Mouse (Mus musculus) limb, embryonic 12.5 days (tissue): ENCODE measurements around the gene Tpd52l1. TPM values are rescaled to one million over a fixed set of nuclear protein-coding genes. Genes with fewer than 3 reads are reported as not detected.

Experiments used
- ATAC-seq: fragments of 200-750 bp; cut with Nextera tagmentation; 2 replicates; pipeline ENCODE4 v1.8.0; 2017; ENCODE audit warnings: low read depth, moderate TSS enrichment; ENCODE audit not compliant: insufficient number of reproducible peaks, insufficient read depth, low FRiP score, low TSS enrichment
- H3K27ac ChIP-seq: fragments of 300-500 bp; sonication (generic); 2 replicates; pipeline ENCODE4 v1.5.1; 2016; ENCODE audit warnings: mild to moderate bottlenecking, moderate library complexity
- H3K27me3 ChIP-seq: fragments of 300-500 bp; sonication (generic); 2 replicates; pipeline ENCODE4 v1.6.1; 2016; ENCODE audit warnings: mild to moderate bottlenecking, moderate library complexity
- H3K36me3 ChIP-seq: fragments of 300-500 bp; sonication (generic); 2 replicates; pipeline ENCODE4 v1.6.1; 2016; ENCODE audit warnings: mild to moderate bottlenecking, moderate library complexity
- H3K4me1 ChIP-seq: fragments of 300-500 bp; sonication (generic); replicated peaks from 2 replicates; pipeline ENCODE4 v1.6.1; 2016
- H3K4me2 ChIP-seq: fragments of 300-500 bp; sonication (generic); 2 replicates; pipeline ENCODE4 v1.6.1; 2016; ENCODE audit warnings: mild to moderate bottlenecking, moderate library complexity
- H3K4me3 ChIP-seq: fragments of 300-500 bp; sonication (generic); replicated peaks from 2 replicates; pipeline ENCODE4 v1.5.1; 2016; ENCODE audit warnings: mild to moderate bottlenecking
- H3K9ac ChIP-seq: fragments of 300-500 bp; sonication (generic); replicated peaks from 2 replicates; pipeline ENCODE4 v1.6.1; 2016; ENCODE audit warnings: mild to moderate bottlenecking, moderate library complexity
- H3K9me3 ChIP-seq: fragments of 300-500 bp; sonication (generic); 2 replicates; pipeline ENCODE4 v1.6.1; 2016; ENCODE audit warnings: mild to moderate bottlenecking, moderate library complexity
- WGBS: fragments of 180-500 bp; shearing (Covaris S2); methylation state at CpG from one replicate; pipeline ENCODE4 v1.1.7; 2016; 5-methylcytosine and 5-hydroxymethylcytosine counted together
- polyA plus RNA-seq: library from polyadenylated mRNA; unstranded; fragments of >200 nt; fragmentation: Nextera tagmentation; extraction: Ambion mirVana; gene quantifications from 2 replicates; pipeline ENCODE4 v1.2.1, GENCODE M21; 2016

Tpd52l1 gene
- polyA plus RNA-seq = 40.9 and 41.2 TPM in 2 replicates

DNA sequence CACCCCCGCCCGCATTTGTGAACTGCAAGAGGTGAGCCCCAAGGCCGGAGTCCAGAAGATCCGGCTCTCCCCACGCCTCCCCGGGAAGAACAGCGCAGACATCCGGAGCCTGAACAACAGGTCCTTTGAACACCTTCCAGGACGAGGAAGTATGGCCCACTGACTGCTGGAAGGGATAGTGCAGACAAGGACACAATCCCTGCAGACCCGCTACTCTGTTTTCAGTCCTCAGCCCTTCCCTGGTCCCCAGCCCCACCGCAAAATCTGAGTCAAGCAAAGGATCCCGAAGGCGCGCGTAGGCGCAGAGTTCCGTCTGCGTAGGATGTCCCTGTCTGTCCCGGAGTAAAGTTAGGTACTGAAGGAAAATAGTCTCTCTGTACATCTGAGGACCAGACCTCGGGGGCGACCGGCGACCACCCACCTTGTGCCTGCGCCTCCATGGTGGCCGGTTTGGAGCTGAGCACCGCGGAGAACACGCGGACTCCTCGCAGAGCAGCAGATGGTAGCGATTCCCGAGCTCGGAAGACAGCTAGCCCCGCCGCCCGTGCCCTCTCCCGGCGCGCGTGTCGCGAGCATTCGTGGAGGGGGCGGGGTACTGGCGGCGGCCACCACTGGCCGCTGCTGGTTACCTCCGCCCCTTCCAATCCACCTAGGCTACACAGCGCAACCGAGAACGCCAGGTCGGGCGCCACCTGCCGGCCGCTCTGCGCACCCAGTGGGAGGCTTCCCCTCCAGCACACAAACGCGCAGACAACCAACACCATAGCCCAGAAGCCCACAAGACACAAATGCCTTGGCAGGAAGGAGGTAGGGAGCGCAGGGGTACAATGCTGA lies at the start of gene Tpd52l1:
TSS of gene Tpd52l1 (minus strand) at position 668 of the 834 bp plus-strand sequence.
- Histone ChIP-seq H3K4me3 (peak within 1 kb of the TSS; percentile 63), H3K4me2 (peak within 1 kb of the TSS; percentile 77), H3K27ac (0 out of 2 replicates have a peak within 1 kb of the TSS, but pooled peaks have one; percentile 56), H3K4me1 (no peaks in the 10 kb centered on the region), H3K27me3 (no peaks in the 10 kb centered on the region; the same call in 1 of the 2 replicates), H3K36me3 (no peaks in the 10 kb centered on the region), H3K9ac (peak within 1 kb of the TSS; percentile 65), H3K9me3 (no peaks in the 10 kb centered on the region)
- peak; percentile 99 for ATAC-seq
- 1% methylated on average over 59 of the region's 59 CpGs for WGBS

DNA sequence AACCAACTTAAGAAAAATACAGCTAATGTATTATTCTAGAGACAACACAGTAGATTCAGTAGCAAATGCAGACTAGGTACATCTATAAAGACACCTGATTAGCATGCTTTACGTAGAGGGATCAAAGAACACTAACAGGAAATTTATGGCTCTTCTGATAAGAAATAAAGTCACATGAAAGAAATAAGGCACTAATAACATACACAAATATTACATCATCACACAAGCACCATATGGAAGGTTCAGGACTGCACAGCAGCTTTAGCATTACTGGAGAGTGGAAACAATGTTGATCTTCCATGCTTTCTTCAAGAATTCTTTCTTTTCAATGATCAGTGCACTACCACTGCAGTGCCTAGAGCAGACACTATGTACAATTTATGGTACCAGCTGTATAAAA lies 48.5 kb upstream of the Tpd52l1 start:
- H3K36me3 ChIP-seq = peaks cover 13% of the 10 kb centered on the region; the same call in 1 of the 2 replicates
- WGBS = 73% methylated on average over 1 of the region's 1 CpGs
- ATAC-seq = no peak
- H3K9ac ChIP-seq = no peak overlapping the region
- no peak overlapping the region for H3K27ac ChIP-seq
- no peaks in the 10 kb centered on the region for H3K27me3 ChIP-seq
- H3K9me3 ChIP-seq = no peaks in the 10 kb centered on the region
- no peak overlapping the region for H3K4me3 ChIP-seq
- H3K4me1 ChIP-seq = no peaks in the 10 kb centered on the region
- no peak overlapping the region for H3K4me2 ChIP-seq

DNA sequence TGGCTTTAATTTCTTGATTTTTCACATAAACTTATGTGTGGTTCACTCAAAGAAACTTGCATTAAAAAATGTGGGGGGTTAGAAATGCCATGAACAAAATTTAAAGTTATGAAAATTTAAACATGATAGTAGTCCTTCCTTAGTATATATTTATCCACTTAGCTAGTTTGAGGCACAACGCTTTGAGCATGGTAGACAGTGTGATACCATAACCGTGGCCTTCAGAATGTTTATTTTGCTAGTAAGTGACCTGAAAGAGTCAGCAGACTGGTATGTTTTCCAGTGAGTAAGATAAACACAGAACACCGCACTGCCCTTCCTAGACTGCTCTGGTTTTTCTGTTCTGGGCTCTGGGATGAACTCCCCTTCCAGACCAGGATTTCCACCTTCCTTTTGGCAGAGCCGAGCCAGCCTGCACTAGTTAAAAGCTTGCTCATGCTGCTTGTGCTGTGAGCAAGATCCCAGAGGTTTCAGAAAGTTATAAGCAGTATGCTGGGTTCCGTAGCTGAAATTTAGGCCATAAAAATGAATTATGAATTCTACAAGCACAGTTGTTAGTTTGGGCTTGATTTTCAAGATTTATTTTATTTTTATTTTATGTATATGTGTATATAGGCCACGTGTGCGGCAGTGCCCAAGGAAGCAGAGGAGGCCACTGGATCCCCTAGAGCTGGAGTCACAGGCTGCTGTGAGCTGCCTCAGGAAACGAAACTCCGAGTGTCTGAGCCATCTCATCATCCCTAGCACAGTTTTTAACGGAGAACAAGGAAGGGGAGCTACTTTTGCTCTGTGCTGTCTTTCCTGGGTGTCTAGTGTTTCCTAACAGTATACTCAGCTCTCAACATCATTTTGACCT lies 21.5 kb upstream of the Tpd52l1 start:
- Histone ChIP-seq H3K4me2 (no peak overlapping the region), H3K9me3 (no peaks in the 10 kb centered on the region), H3K4me1 (no peaks in the 10 kb centered on the region), H3K4me3 (no peak overlapping the region), H3K36me3 (no peaks in the 10 kb centered on the region), H3K27ac (no peak overlapping the region), H3K9ac (no peak overlapping the region), H3K27me3 (no peaks in the 10 kb centered on the region)
- WGBS = 73% methylated on average over 10 of the region's 10 CpGs
- no peak for ATAC-seq

DNA sequence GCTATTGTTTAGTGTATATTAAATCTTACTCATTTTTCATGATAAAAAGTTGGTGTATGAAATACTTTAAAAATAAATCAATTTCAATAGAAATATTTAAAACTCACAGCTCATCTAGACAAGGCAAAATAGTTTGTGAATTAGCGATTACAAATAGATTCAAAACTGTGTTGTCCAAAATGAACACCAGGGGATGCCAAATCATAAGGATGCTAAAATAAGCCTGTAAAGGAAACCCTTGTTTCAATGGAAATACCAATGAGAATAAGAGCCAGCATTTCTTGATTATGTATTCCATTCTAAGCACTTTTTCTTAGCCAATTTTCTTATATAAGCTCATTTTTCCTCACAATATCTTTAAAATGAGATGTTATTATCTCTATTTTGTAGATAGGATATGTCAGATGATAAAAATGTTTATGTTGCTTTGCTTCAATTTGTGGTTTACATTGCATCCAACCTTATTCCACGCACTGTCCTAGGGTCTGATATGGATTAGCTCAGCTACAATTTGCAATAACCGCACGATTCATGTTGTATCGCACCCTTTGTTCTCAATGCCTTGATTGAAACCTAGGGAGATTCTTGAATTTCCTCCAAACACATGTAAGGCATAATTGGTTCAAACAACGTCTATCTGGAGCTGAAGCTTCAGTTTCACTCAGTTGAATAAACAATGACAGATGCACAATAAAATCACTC lies 20.2 kb upstream of the Tpd52l1 start:
- Histone ChIP-seq H3K4me3 (no peak overlapping the region), H3K9me3 (no peaks in the 10 kb centered on the region), H3K27ac (no peak overlapping the region), H3K9ac (no peak overlapping the region), H3K27me3 (no peaks in the 10 kb centered on the region), H3K4me1 (no peaks in the 10 kb centered on the region), H3K4me2 (no peak overlapping the region), H3K36me3 (no peaks in the 10 kb centered on the region)
- ATAC-seq = no peak
- WGBS = 86% methylated on average over 6 of the region's 6 CpGs

DNA sequence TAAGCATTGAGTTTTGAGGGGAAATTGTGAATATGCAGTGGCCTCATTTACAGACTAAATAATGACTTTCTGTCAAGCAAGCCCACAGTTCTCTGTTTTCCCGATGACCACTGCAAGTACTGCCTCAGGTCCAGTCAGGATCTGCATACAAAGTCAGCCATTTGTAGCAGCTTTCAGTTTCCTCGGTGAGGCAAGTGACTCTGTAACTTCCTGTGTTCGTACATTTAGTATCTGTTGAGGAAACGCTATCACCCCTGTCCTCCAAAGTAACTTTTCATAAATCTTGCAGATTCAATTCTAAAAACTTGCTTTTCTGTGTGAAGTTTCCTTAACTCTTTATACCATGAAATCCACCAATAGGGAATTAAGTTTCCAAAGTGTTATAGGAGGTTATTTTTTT lies 19.7 kb upstream of the Tpd52l1 start:
- Histone ChIP-seq H3K9me3 (no peaks in the 10 kb centered on the region), H3K27ac (no peak overlapping the region), H3K4me3 (no peak overlapping the region), H3K4me1 (no peaks in the 10 kb centered on the region), H3K36me3 (no peaks in the 10 kb centered on the region), H3K27me3 (no peaks in the 10 kb centered on the region), H3K9ac (no peak overlapping the region), H3K4me2 (no peak overlapping the region)
- WGBS = 81% methylated on average over 4 of the region's 4 CpGs
- no peak for ATAC-seq

DNA sequence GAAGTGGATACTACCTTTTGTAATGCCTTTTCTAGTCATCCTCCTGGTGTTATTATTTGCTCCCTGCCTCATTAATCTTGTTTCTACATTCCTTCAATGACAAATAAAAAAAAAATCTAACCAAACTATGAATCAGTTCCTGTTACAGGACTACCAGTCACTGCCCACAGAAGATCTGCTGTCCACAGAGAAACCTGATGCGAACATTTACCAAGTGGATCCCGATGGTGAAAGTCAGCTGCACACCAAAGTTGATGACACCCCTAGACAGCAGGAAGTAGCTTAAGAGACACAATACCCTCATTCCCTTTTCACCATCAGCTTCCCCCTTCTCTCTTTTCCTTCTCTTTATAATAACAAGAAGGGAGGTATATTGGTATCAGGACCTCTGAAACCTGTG lies 17.3 kb upstream of the Tpd52l1 start:
- Histone ChIP-seq H3K36me3 (no peaks in the 10 kb centered on the region), H3K4me3 (no peak overlapping the region), H3K4me2 (no peak overlapping the region), H3K27me3 (no peaks in the 10 kb centered on the region), H3K9me3 (no peaks in the 10 kb centered on the region), H3K4me1 (no peaks in the 10 kb centered on the region), H3K27ac (no peak overlapping the region), H3K9ac (no peak overlapping the region)
- 95% methylated on average over 2 of the region's 2 CpGs for WGBS
- ATAC-seq = no peak

DNA sequence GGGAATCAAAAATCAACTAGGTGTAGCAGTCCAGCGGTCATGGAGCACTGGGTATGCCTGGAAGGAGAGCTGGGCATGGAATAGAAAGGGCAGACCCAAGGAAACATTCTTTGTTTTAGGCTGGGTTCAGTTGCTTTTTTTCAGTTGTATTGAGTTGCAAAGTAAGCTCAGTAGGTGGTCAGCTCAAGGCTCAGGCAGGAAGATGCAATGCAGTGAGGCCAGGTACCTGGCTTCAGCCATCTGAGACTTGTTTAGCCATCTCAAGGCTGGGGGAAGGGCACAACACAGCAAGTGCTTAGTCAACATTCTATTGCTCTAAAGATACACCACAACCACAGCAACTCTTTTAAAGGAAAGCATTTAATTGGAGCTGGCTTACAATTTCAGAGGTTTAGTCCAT lies 11.0 kb upstream of the Tpd52l1 start:
- whole genome bisulfite sequencing = 52% methylated on average over 1 of the region's 1 CpGs
- Histone ChIP-seq H3K9ac (no peak overlapping the region), H3K27me3 (no peaks in the 10 kb centered on the region), H3K27ac (no peak overlapping the region), H3K36me3 (no peaks in the 10 kb centered on the region), H3K4me1 (no peaks in the 10 kb centered on the region), H3K4me2 (no peak overlapping the region), H3K9me3 (no peaks in the 10 kb centered on the region), H3K4me3 (no peak overlapping the region)
- ATAC-seq = no peak

DNA sequence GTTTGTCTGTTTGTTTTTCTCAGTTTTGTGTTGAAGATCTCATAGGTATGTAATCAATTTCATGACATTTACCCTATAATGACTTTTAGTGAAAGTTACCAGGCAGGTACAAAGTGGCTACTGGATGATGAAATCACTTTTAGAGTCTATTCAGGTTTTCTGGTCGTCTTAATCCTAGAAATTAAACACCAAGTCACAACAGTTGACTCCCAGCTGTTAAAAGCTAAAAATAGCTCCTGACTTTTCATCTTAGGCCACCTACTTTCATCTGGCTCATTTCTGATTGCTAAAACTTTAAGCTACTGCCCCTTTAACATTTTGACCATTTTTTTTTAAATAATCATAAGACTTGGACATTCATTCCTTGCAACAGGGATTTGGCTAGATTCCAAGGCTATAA lies 1.3 kb upstream of the Tpd52l1 start:
- Histone ChIP-seq H3K9ac (no peak overlapping the region), H3K27me3 (no peaks in the 10 kb centered on the region; the same call in 1 of the 2 replicates), H3K4me2 (no peak overlapping the region), H3K27ac (no peak overlapping the region), H3K36me3 (no peaks in the 10 kb centered on the region), H3K4me1 (no peaks in the 10 kb centered on the region), H3K4me3 (no peak overlapping the region), H3K9me3 (no peaks in the 10 kb centered on the region)
- WGBS = 50% methylated on average over 1 of the region's 1 CpGs
- no peak for ATAC-seq

DNA sequence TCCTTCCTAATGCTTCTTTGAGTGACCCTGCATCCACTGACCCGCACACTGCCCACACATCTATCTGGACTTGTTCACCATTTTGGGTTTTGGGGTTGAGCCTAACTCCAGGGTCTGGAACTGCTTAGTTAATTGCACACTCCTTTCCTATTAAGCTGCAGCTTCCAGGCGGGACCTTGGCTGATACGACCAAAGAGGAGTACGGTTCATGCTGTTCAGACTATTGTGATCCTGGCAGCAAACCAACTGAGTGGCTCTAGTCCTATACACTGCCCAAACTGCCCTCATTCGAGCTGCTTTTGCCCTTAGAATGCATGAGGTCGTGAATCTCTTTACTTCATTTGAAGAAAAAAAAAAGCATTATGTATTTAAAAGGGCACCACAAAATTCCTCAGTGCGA lies 1.6 kb downstream of the Tpd52l1 start:
- Histone ChIP-seq H3K4me1 (no peaks in the 10 kb centered on the region), H3K27me3 (no peaks in the 10 kb centered on the region; the same call in 1 of the 2 replicates), H3K9me3 (no peaks in the 10 kb centered on the region), H3K4me3 (no peak overlapping the region), H3K4me2 (no peak overlapping the region), H3K27ac (no peak overlapping the region), H3K9ac (no peak overlapping the region), H3K36me3 (no peaks in the 10 kb centered on the region)
- ATAC-seq = no peak
- WGBS = 61% methylated on average over 7 of the region's 7 CpGs

DNA sequence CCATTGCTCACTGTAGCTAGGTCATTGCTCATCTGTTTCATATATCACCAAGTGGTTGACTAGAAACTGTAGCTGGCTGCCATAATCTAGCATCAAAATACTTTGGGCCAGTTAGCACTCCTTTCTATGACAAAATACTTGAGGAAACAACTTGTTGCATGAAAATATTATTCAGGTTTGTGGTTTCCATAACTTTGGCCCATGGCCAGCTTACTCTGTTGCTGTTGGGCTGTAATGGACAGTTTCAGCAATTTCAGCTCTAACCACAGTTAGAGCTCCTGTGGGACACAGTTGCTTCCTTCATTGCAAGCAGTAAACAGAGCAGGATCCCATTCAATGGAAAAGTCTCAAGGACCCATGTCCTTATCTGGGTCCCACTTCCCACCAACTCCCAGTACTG lies 4.3 kb downstream of the Tpd52l1 start:
- no peak for ATAC-seq
- Histone ChIP-seq H3K4me2 (no peak overlapping the region), H3K9ac (no peak overlapping the region), H3K27me3 (no peaks in the 10 kb centered on the region), H3K36me3 (no peaks in the 10 kb centered on the region), H3K4me1 (no peaks in the 10 kb centered on the region), H3K9me3 (no peaks in the 10 kb centered on the region), H3K27ac (no peak overlapping the region), H3K4me3 (no peak overlapping the region)

DNA sequence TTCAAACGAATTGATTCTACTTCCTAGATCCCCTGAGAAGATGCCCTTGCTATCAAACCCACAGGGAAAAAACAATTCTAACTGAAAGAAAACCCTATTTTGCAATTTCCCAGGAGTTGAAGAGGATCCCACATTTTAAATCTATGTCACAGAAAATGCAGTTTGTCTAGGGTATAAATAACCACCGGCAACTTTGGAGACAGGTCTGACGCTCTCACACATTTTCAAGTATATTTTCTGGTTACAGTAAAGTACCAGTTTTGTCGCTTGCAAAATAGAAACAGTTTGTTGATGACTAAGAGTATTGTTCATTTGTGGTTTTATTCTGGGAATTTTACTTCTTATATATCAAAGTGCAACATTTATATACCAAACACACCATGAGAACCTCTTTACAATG lies 9.7 kb downstream of the Tpd52l1 start:
- H3K36me3 ChIP-seq = no peaks in the 10 kb centered on the region
- H3K27me3 ChIP-seq = no peaks in the 10 kb centered on the region
- H3K27ac ChIP-seq = no peak overlapping the region
- H3K4me1 ChIP-seq = no peaks in the 10 kb centered on the region
- H3K9me3 ChIP-seq = no peaks in the 10 kb centered on the region
- H3K4me2 ChIP-seq = no peak overlapping the region
- ATAC-seq = no peak
- 67% methylated on average over 4 of the region's 4 CpGs for WGBS
- no peak overlapping the region for H3K4me3 ChIP-seq
- H3K9ac ChIP-seq = no peak overlapping the region
